Mouse (Mus musculus) ES-Bruce4 (cell line): Measurements from ENCODE around the gene Cdc42se1. TPM values are rescaled to one million over a fixed set of nuclear protein-coding genes. Genes with fewer than 3 reads are reported as not detected.
A peak's percentile ranks its signal among the peaks of the same experiment; 100 is the strongest.

Experiments used
- H3K27ac ChIP-seq: 2 replicates; pipeline ENCODE4 v1.5.1; 2012; ENCODE audit warnings: low read length, inconsistent platforms; ENCODE audit not compliant: insufficient read depth
- H3K27me3 ChIP-seq: 2 replicates; pipeline ENCODE4 v1.6.1; 2012; ENCODE audit warnings: mild to moderate bottlenecking, low read length, inconsistent platforms; ENCODE audit not compliant: control insufficient read depth, poor library complexity, insufficient read depth, severe bottlenecking
- H3K36me3 ChIP-seq: 2 replicates; pipeline ENCODE4 v1.6.1; 2012; ENCODE audit warnings: inconsistent platforms, mild to moderate bottlenecking, low read length, moderate library complexity; ENCODE audit not compliant: control insufficient read depth, poor library complexity, insufficient read depth, severe bottlenecking
- H3K4me1 ChIP-seq: one replicate; pipeline ENCODE4 v1.8.1; 2011; ENCODE audit warnings: low read length; ENCODE audit not compliant: control insufficient read depth, insufficient read depth
- H3K4me3 ChIP-seq: 2 replicates; pipeline ENCODE4 v1.5.1; 2011; ENCODE audit warnings: low read depth, mild to moderate bottlenecking, low read length
- H3K9ac ChIP-seq: 2 replicates; pipeline ENCODE4 v1.6.1; 2012; ENCODE audit warnings: low read depth, mild to moderate bottlenecking, inconsistent platforms; ENCODE audit not compliant: poor library complexity, severe bottlenecking
- H3K9me3 ChIP-seq: replicated peaks from 2 replicates; pipeline ENCODE4 v1.6.1; 2012; ENCODE audit warnings: mild to moderate bottlenecking, low read length, inconsistent platforms; ENCODE audit not compliant: control insufficient read depth, poor library complexity, insufficient read depth, severe bottlenecking
- CTCF ChIP-seq: IDR thresholded peaks from one replicate; pipeline ENCODE4 v1.8.1; 2011; ENCODE audit warnings: low read depth, low read length
- EP300 ChIP-seq: IDR thresholded peaks from 2 replicates; pipeline ENCODE4 v1.6.1; 2011; ENCODE audit warnings: low read depth, low read length; ENCODE audit not compliant: insufficient read depth
- POLR2A ChIP-seq: IDR thresholded peaks from one replicate; pipeline ENCODE4 v1.8.1; 2011; ENCODE audit warnings: low read length; ENCODE audit not compliant: insufficient read depth
- polyA plus RNA-seq: library from polyadenylated mRNA; stranded (reverse); fragments of >200 nt; gene quantifications from 2 replicates; pipeline ENCODE4 v1.2.4, GENCODE M21; 2011; ENCODE audit warnings: low read depth; ENCODE audit not compliant: missing spikeins, insufficient read depth, insufficient read length

The Cdc42se1 gene
- polyA plus RNA-seq, 1 experiment: 57.4 TPM

DNA sequence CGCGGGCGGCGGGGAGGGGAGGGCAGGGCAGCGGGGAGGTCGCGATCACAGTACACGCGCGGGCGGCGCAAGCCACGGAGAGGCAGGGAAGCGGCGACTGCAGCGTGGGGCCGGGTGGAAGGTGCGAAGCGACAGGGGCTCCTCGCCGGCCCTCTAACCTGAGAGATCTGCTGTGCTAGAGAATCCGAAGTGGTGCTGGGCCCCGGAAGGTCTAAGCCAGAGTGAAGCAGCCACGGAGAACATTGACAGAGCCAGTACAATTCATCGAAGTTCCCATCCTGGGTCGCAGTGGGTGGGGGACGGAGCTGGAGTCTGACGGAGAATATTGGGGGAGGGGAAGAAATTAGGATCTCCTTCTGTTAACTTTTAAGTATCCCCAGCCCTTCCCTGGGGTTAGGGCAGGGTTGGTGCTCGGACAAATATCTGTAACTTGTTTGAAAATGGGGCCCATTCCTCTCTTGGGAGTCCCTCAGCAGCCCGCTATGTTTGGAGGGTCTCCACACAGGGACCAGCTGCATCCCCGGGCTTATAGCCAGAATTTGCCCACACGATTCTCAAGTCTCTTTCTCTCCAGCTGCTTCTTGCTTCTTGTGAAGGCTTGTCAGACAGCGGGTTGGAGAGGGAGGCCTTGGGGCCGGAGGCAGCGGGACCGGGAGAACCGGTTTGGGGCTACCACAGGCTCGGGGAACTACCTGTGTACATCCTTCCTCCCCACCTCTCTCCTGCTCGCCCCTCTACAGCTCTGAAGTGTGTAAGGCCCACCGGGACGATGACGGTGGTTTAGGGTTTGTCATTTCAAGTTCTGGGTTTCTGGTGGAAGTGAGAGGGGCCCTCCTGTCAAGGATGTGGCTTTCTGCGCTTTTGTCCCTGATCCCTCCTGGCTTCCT is 605 bp downstream of the Cdc42se1 start:
- H3K27me3 ChIP-seq: no peaks in the 10 kb centered on the region
- H3K9me3 ChIP-seq: no peaks in the 10 kb centered on the region
- H3K9ac ChIP-seq: peak overlapping the region; percentile 93
- H3K4me3 ChIP-seq: peak overlapping the region; percentile 75
- H3K27ac ChIP-seq: peak overlapping the region; percentile 48
- peaks cover 4% of the 10 kb centered on the region for H3K4me1 ChIP-seq
- TF ChIP-seq CTCF: no peak
- no peak for TF ChIP-seq EP300
- H3K36me3 ChIP-seq: peaks cover 11% of the 10 kb centered on the region

DNA sequence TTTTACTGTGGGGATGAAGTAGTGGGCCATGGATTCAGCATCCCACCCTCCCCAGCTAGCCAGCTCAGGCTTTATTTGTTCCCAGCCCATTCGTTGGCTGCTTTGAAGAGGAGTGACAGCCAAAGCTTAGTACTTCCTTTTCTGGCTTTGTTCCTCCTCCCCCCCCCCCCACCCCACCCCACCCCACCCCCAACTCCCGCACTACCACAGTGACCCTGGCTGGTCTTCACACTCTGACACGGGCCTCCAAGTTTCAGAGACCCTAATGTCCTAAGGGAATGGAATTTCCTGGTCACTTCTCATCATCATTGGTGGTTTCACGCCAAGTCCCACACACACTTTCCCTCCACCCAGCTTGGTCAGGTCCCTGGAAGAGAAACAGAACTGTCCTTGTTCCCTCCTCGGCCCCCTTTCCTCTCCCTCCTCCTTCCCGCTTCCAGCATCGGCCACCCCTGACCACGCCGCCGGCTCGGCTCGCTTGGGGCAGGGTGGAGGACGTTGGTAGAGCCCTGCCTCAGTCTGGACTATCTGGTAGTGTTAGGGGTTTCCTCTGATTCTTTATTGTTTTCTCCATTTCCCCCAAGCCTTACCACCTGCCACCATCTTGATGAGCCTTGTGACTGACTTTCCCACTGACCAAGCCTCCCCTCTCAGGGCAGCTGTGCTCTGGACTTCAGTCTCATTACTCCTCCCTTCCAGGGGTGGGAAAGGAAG is 1.4 kb downstream of the Cdc42se1 start:
- TF ChIP-seq CTCF: no peak
- no peak for TF ChIP-seq EP300
- no peak for TF ChIP-seq POLR2A
- H3K4me3 ChIP-seq: peak overlapping the region; percentile 75
- H3K4me1 ChIP-seq: peaks cover 4% of the 10 kb centered on the region
- H3K27me3 ChIP-seq: no peaks in the 10 kb centered on the region
- peak overlapping the region; percentile 84 for H3K27ac ChIP-seq
- H3K36me3 ChIP-seq: peaks cover 16% of the 10 kb centered on the region
- peak overlapping the region; percentile 93 for H3K9ac ChIP-seq
- no peaks in the 10 kb centered on the region for H3K9me3 ChIP-seq

DNA sequence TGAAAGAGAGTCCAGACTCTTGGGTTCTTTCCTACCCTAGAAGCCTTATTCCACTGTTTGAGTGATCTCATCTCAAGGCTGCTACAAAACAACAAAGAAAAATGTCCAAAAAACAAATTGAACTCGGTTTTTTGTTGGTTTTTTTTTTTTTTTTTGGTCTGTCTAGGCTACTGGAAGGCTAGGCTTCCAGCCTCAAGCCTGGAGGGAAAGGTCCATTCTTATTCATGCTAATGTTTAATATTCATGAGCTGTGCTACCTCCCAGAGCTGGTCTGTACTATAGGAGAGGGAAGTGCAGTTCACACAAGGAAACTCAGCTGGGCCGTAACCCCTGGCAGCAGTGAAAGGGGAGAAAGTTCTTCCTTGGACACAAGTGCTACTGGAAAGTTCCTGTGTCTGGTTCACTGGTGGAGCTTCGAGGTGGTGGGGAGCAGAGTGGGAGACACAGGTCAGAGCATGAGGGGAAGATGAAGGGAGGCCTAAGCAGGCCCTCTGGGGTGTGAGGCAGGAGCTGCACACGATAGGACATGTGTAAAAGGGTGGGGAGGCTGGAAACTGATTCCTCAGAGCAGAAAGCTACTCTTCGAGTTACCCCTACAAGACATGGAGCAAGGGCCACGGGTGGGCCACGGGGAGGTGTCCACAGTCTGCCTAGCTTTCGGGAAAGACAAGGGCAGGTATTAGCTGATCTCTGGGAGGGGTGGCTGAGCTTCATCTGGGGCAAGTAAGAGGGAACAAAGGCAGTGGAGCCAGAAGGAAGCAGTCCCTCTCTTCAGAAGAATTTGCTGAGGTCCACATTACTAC is 2.2 kb downstream of the Cdc42se1 start:
- peaks cover 12% of the 10 kb centered on the region for H3K36me3 ChIP-seq
- TF ChIP-seq CTCF (no peak), POLR2A (no peak), EP300 (no peak)
- H3K9me3 ChIP-seq: no peaks in the 10 kb centered on the region
- peak overlapping the region; percentile 93 for H3K9ac ChIP-seq
- H3K27me3 ChIP-seq: no peaks in the 10 kb centered on the region
- peak overlapping the region; percentile 60 for H3K4me3 ChIP-seq
- peak overlapping the region; percentile 84 for H3K27ac ChIP-seq
- peaks cover 4% of the 10 kb centered on the region for H3K4me1 ChIP-seq

DNA sequence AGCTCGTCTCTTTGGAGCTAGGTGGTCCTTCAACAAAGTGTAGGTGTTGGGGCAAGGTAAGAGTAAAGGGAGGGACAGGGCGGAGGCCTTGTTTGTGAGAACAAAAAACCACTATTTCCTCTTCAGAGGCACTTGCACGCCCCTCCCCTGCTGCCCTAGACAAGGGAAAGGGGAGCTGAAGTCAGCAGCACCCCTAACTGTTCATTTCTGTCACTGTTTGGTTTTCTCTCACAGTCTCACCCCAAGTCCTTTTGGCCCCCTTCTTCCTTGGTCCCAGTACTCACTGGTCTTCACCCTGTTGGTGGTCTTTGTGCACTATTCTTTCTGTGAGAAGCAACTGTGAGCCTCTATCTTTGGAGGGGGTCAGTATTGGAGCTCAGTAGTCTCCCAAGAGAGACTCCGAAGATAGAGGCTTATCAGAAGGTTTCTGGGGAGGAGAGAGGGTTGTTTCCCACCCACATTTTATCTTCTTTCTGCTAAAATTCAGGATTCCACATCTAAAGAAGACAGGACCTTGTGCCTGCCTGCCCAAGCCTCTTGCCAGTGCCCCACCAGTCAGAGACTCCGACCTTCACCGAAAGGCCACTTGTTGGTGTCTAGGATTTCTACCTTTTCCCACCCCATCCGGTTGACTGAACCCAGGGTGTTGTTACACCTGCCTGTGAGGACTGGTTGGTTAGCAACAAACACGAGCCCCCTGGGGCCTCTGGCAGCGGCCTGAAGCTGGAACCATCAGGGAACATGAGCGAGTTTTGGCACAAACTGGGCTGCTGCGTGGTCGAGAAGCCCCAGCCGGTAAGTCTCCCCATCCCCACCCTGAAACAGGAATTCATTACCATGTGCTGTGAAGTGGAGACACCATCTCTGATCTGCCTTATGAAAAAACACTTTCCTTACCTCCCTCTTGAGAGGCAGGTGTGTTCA is 3.0 kb downstream of the Cdc42se1 start, which contains the start of gene Mllt11:
Gene Mllt11 (minus strand): TSS at position 874 of the 924 bp plus-strand sequence.
- TF ChIP-seq EP300 (no peak), CTCF (no peak), POLR2A (no peak)
- H3K27ac ChIP-seq: peak within 1 kb of the TSS; percentile 84
- peak within 1 kb of the TSS; percentile 52 for H3K4me3 ChIP-seq
- no peaks in the 10 kb centered on the region for H3K9me3 ChIP-seq
- peak within 1 kb of the TSS; percentile 93; the same call in 1 of the 2 replicates for H3K9ac ChIP-seq
- H3K4me1 ChIP-seq: peaks cover 6% of the 10 kb centered on the region
- no peaks in the 10 kb centered on the region for H3K27me3 ChIP-seq
- peaks cover 12% of the 10 kb centered on the region for H3K36me3 ChIP-seq

DNA sequence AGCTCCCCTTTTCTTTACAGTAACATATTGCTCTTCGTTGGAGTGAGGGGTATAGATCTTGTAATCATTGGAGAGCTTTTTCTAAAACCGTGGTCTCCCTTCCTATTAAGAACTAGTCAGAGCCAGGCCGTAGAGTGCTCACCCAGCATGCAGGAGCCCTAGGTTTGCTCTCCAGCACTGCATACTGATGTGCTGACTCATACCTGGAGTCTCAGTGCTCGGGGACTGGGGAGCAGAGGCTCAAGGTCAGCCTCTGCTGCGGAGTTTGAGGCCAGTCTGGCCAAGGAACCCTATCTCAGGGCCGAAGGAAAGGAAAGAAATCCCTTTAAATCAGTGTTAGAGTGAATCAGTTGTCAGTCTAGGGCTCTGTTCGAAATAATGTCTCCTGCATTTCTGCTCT is 4.2 kb downstream of the Cdc42se1 start:
- H3K9me3 ChIP-seq: no peaks in the 10 kb centered on the region
- TF ChIP-seq POLR2A: no peak
- no peak for TF ChIP-seq EP300
- TF ChIP-seq CTCF: no peak
- peaks cover 6% of the 10 kb centered on the region for H3K4me1 ChIP-seq
- peak overlapping the region; percentile 93; the same call in 1 of the 2 replicates for H3K9ac ChIP-seq
- no peak overlapping the region for H3K4me3 ChIP-seq
- H3K27me3 ChIP-seq: no peaks in the 10 kb centered on the region
- H3K36me3 ChIP-seq: peaks cover 12% of the 10 kb centered on the region
- H3K27ac ChIP-seq: peak overlapping the region; percentile 84
